Mouse (Mus musculus) stomach, postnatal 0 days (tissue): ENCODE measurements around the gene Milr1. TPM values are rescaled to one million over a fixed set of nuclear protein-coding genes. Genes with fewer than 3 reads are reported as not detected.
"Not testable (repeated sequence)": the region's sequence is repeated elsewhere in the genome, so short reads cannot be mapped to it uniquely, and the experiment has no call there.

Experiments used
- ATAC-seq: fragments of 200-750 bp; cut with Nextera tagmentation; 2 replicates; pipeline ENCODE4 v1.8.0; 2017; ENCODE audit not compliant: low FRiP score, low TSS enrichment
- DNase-seq: peaks from one replicate; pipeline ENCODE4 v3.0.0-alpha.2; 2016; ENCODE audit warnings: low spot score
- H3K27ac ChIP-seq: fragments of 300-500 bp; sonication (generic); replicated peaks from 2 replicates; pipeline ENCODE4 v1.5.1; 2014; ENCODE audit warnings: mild to moderate bottlenecking, control low read depth
- H3K27me3 ChIP-seq: fragments of 300-500 bp; sonication (generic); 2 replicates; pipeline ENCODE4 v1.6.1; 2014; ENCODE audit warnings: low read length; ENCODE audit not compliant: control insufficient read depth, insufficient read depth
- H3K36me3 ChIP-seq: fragments of 300-500 bp; sonication (generic); 2 replicates; pipeline ENCODE4 v1.6.1; 2014; ENCODE audit warnings: low read length, mixed read lengths; ENCODE audit not compliant: control insufficient read depth, insufficient read depth
- H3K4me1 ChIP-seq: fragments of 300-500 bp; sonication (generic); replicated peaks from 2 replicates; pipeline ENCODE4 v1.6.1; 2014; ENCODE audit warnings: antibody characterized with exemption; ENCODE audit not compliant: control insufficient read depth, insufficient read depth
- H3K4me2 ChIP-seq: fragments of 300-500 bp; sonication (generic); replicated peaks from 2 replicates; pipeline ENCODE4 v1.6.1; 2014; ENCODE audit warnings: low read depth, mild to moderate bottlenecking, control low read depth, moderate library complexity
- H3K4me3 ChIP-seq: fragments of 300-500 bp; sonication (generic); 2 replicates; pipeline ENCODE4 v1.5.1; 2014; ENCODE audit warnings: low read depth, low read length, control low read depth
- H3K9ac ChIP-seq: fragments of 300-500 bp; sonication (generic); 2 replicates; pipeline ENCODE4 v1.6.1; 2014; ENCODE audit warnings: mild to moderate bottlenecking, low read length, control low read depth, mixed read lengths
- H3K9me3 ChIP-seq: fragments of 300-500 bp; sonication (generic); 2 replicates; pipeline ENCODE4 v1.6.1; 2016; ENCODE audit warnings: low read length; ENCODE audit not compliant: control insufficient read depth
- CTCF ChIP-seq: IDR thresholded peaks from 2 replicates; pipeline ENCODE4 v1.5.1; 2016; ENCODE audit warnings: antibody characterized with exemption, low read depth, mild to moderate bottlenecking, moderate library complexity
- EP300 ChIP-seq: optimal IDR thresholded peaks from 2 replicates; pipeline ENCODE3; 2016; ENCODE audit warnings: antibody characterized with exemption
- WGBS: fragments of 180-500 bp; shearing (Covaris S2); extraction: QIAGEN DNeasy Blood & Tissue Kit; methylation state at CpG from one replicate; pipeline ENCODE4 v1.1.7; 2014; 5-methylcytosine and 5-hydroxymethylcytosine counted together
- polyA plus RNA-seq: library from polyadenylated mRNA; unstranded; fragments of >200 nt; fragmentation: Nextera tagmentation; extraction: Ambion mirVana; gene quantifications from 2 replicates; pipeline ENCODE4 v1.2.1, GENCODE M21; 2015

The Milr1 gene
- polyA plus RNA-seq, 1 experiment from 2014 or later = 2.2 TPM

- Histone ChIP-seq H3K9me3 (no peaks in the 10 kb centered on the region), H3K27me3 (no peaks in the 10 kb centered on the region), H3K4me2 (no peak overlapping the region), H3K36me3 (peaks cover 28% of the 10 kb centered on the region), H3K9ac (no peak overlapping the region), H3K4me1 (no peaks in the 10 kb centered on the region), H3K27ac (no peak overlapping the region), H3K4me3 (no peak overlapping the region)
- WGBS = 67% methylated on average over 6 of the region's 6 CpGs
- no peak for TF ChIP-seq EP300
- no peak for TF ChIP-seq CTCF
- ATAC-seq (no peak), DNase-seq (no peak)
Observed at GRCm38 (mm10) chr11:106780590-106781220, 29.7 kb downstream of the Milr1 start.

- not testable (repeated sequence) for H3K27me3 ChIP-seq, H3K9ac ChIP-seq, H3K27ac ChIP-seq, H3K9me3 ChIP-seq, ATAC-seq, H3K4me1 ChIP-seq, H3K4me2 ChIP-seq, DNase-seq, H3K4me3 ChIP-seq
- H3K36me3 ChIP-seq = peaks cover 30% of the 10 kb centered on the region
- WGBS = 84% methylated on average over 7 of the region's 7 CpGs
Observed at GRCm38 (mm10) chr11:106782271-106782670, 31.2 kb downstream of the Milr1 start.

DNA sequence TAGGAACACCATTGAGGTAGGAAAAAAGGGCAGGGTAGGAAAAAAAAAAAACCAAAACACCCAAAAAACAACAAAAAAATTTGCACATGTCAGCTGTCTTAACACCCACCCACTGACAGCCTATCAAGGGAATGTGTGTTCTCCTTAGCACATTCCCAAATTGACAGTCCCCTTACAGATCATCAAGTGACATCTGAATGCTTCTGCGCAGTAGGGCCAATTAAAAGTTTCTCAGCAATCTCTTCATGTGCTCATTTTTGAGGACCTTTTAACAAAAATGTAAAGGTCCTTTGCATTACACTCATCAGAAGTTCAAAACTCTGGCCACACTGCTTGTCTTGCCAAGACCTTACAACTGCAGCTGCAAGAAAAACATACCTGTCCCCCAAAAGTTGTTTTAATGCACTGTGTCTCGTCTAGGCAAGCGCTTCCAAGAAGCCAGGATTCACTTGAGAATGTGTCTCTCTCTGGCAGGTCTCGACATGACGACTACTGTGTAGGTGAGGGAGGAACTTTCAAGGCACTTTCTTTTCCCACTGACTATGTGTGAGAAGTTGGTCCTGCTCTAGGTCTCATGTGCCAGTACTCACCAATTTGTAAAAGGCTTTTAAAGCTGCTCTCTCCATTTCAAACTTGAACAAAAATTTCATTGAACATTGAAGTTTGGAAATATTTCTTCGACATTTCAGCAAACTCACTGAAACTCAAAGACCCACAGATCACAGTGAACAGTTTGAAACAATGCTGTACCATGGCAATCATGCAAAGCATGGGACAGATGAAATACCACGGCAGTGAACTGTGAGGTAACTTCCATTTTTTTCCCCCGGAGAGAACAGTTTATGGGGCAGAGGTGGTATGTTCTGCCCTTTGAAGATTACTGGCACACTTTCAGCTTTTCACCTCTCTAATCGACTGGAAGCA is 32.1 kb downstream of the Milr1 start:
- no peaks in the 10 kb centered on the region for H3K27me3 ChIP-seq
- DNase-seq (no peak), ATAC-seq (no peak)
- 67% methylated on average over 9 of the region's 9 CpGs for WGBS
- H3K9ac ChIP-seq = no peak overlapping the region
- H3K27ac ChIP-seq = no peak overlapping the region
- H3K4me2 ChIP-seq = no peak overlapping the region
- H3K9me3 ChIP-seq = no peaks in the 10 kb centered on the region
- no peak overlapping the region for H3K4me3 ChIP-seq
- H3K4me1 ChIP-seq = no peaks in the 10 kb centered on the region
- TF ChIP-seq EP300 = no peak
- peaks cover 30% of the 10 kb centered on the region for H3K36me3 ChIP-seq

DNA sequence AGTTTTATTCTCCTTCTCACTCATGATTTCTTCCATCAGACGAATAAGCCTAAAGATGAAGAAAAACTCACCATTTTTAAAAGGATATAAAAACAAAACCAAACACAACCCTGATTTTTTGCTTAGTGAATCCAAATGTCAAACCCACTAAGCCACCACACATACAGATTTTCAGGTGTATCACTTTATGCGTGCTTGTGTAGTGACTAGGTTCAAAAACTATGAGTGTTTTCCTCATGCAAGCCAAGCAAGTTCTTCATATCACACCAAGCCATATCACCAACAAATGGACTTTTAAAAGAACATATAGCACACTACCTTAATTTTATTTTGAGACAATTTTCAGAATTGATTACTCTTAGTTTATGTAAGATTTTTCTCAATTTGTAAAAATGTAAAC is 33.5 kb downstream of the Milr1 start:
- no peak overlapping the region for H3K4me3 ChIP-seq
- DNase-seq = no peak
- no peak overlapping the region for H3K9ac ChIP-seq
- no peaks in the 10 kb centered on the region for H3K9me3 ChIP-seq
- ATAC-seq = no peak
- H3K27ac ChIP-seq = no peak overlapping the region
- H3K27me3 ChIP-seq = no peaks in the 10 kb centered on the region
- TF ChIP-seq EP300 (no peak), CTCF (no peak)
- no peaks in the 10 kb centered on the region for H3K4me1 ChIP-seq
- H3K4me2 ChIP-seq = no peak overlapping the region
- H3K36me3 ChIP-seq = peaks cover 30% of the 10 kb centered on the region
- WGBS = 76% methylated on average over 2 of the region's 2 CpGs

DNA sequence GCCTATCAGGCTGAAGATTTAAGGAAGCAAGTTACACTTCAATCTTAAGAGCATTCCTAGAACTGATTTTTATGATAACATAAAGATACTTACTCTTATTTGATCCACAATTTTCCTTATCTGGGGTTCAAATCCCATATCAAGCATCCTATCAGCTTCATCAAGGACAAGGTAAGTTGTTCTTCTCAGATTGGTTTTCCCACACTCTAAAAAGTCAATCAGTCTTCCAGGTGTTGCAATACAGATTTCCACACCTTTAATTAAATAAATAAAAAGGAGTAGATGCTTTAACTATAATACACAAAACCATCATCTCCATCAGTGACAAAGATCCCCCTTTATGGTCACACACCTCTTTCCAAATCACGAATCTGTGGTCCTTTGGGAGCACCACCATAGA is 34.0 kb downstream of the Milr1 start:
- Histone ChIP-seq H3K27me3 (no peaks in the 10 kb centered on the region), H3K4me2 (no peak overlapping the region), H3K27ac (no peak overlapping the region), H3K9ac (no peak overlapping the region), H3K4me1 (no peaks in the 10 kb centered on the region), H3K4me3 (no peak overlapping the region), H3K9me3 (no peaks in the 10 kb centered on the region), H3K36me3 (peaks cover 30% of the 10 kb centered on the region)
- TF ChIP-seq EP300 = no peak
- no peak for TF ChIP-seq CTCF
- 65% methylated on average over 1 of the region's 1 CpGs for WGBS
- DNase-seq = no peak
- no peak for ATAC-seq
